Mouse (Mus musculus) thymus, postnatal 36 days (tissue): Measurements from ENCODE around the gene Phkb.
"Not testable (repeated sequence)": the region's sequence is repeated elsewhere in the genome, so short reads cannot be mapped to it uniquely, and the experiment has no call there.

Source experiments
- DNase-seq, 2 experiments: peaks; one replicate each; pipeline ENCODE4 v3.0.0; 2022; ENCODE audit warnings: mixed read lengths in 2 of 2

Gene Phkb

DNA sequence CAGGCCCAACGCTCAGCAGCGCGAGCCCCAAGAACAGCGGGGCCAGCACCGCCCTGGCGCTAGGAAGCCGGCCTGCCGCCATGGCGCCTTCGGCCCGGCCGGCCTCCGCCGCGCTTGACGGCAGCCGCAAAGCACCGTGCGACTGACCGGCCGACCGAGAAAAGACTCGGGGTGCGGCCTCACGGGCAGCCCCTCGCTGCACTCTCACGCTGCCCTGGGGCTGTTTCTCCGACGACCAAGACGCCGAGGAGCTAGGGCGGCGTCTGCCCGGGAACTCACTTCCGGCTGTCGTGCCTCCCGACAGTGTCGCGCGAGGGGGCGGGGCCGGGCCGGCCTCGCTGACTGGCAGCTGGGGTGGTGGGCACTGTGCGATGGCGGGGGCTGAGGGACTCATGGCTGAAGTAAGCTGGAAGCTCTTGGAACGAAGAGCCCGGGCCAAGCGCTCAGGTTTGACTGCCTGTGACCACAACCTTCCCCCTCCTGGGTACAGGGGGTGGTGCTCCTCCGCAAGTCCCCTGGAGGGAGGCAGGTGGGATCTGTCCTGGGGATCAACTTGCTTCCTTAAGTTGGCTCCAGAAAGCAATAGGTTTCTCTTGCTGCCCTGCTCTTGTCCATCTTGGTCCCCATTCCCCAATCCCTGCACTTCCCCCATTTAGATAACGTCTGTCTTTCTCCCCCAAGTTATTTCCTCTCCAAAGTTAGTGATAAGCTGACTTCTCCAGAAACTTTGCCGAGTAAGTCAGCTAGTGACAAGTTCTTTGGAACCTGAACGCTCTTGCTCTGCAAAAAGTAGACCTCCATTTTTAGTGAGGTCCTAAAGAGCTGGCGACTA, at the start of gene Phkb, which contains the start of gene Itfg1:
Phkb (plus strand) TSS at position 303 of the 832 bp plus-strand sequence.
Itfg1 (minus strand) TSS at position 265 of the 832 bp plus-strand sequence.
- DNase-seq, result peak; percentile 92

DNA sequence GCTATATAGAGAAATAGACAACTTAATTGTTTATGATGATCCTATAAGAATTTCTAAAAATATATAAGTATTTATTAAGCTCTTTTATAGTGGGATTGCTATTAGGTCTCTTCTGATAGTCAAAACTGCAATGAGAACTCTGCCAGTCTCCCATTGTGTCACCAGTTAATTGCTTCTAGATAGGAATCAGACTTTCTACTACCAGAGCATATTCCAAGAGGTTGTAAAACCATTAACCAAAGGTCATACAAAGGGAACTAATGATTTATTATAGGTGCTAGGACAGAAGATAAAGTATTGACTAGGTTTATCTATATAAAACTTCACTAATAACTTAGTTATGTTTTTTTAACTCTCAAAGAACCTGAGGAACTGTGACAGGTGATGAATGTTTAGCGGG, 44.4 kb upstream of the Phkb start:
- not testable (repeated sequence) for DNase-seq

DNA sequence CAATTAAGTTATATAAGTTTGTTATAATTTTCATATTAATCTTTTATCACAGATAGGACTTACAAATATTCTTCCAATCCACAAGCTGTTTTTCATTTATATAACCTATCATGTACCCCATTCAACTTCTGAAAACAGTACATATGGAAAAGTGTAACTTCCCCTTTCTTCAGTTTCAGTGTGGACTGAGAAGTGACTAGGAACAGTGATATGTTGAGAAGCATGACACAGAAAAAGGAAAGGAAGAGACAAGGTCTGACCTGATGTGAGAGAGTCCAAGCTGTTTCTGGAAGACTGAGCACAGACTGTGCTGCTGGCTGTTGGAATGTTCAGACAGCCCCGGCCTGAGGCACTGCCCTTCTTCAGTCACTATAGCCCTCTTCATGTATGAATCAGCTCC, 40.6 kb upstream of the Phkb start:
- DNase-seq, result no peak

DNA sequence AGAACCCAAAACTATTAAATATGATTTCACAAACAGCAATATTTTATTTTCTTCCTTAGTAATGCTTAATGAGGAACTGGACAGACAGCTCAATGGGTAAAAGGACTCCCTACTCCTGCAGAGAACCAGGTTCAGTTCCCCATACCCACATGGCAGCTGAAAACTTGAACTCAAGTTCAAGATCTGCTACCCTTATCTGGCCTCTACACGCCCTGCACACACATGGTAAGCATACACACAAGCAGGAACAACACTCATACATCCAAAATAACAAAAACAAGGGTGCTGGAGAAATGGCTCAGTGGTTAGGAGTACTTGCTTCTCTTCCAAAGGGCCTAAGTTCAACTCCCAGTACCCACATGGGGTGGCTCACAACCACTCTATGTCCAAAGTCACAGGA, 39.4 kb upstream of the Phkb start:
- DNase-seq, result no peak

DNA sequence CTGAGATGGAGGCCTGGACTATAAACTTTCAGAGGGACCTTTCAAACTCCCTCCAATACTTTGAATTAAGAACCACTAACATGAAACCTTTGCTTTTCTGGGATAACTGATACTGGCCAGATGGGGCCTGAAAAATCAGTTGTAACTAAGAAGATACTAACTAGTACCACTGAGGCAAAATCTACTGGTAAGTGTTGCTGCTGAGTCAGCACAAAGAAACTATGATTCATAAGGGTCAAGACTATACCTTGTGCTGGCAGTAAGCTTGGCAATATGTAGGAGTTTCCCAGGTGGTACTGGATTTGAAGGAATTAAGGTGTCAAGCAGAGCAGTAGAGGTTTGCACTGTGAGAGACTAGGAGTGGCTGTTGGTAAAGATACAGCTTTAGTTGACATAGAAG, 27.1 kb upstream of the Phkb start:
- DNase-seq, result no peak

DNA sequence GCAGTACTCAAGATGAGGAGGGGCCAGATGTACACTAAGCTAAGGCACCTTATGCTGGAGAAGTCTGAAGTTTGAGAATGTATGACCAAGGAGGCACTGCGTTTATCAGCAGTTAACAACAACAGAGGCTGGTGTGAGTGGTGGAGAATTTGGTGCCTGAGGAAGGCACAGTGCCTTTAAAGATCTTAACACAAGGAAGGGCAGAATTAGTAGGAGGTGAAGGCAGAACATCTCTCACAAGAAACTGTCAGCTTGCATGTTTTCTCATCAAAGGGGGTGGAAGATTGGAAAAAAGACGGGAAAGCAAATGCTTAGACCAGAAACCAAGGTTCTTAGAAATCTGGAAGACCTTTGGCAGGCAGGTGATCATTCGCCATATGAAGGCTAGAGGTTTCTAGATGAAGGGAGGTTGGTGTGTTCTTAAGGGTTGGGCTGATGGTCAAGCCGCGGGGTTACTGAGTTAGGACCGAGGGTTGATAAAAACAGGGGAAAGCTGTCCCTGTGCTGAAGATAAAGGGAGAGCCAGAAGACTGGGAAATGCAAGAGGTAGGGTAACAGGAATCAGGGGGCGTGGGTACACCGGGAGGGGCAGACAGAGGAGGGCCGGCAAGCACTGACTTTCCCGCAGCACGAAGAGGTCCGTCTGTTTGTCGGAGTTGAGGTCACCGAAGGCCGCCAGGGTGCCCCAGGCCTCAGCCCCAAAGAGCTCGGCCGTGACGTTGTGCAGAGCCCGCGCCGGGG, 673 bp upstream of the Phkb start:
- DNase-seq, result no peak

DNA sequence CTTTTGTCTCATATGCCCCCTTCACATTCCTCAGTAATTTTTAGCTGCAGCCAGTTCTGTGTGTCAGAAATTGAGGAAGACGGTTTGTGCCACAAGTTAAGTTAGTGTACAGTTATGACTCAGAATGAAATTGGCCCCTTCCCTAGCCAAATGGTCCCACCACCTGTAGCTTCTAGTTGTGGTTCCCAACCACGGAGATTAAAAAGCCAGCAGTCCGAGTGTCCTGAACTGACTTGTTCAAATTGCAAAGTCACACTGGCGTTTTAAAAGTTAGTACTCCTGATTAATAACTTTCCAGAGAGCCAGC, 683 bp downstream of the Phkb start:
- no peak for DNase-seq

DNA sequence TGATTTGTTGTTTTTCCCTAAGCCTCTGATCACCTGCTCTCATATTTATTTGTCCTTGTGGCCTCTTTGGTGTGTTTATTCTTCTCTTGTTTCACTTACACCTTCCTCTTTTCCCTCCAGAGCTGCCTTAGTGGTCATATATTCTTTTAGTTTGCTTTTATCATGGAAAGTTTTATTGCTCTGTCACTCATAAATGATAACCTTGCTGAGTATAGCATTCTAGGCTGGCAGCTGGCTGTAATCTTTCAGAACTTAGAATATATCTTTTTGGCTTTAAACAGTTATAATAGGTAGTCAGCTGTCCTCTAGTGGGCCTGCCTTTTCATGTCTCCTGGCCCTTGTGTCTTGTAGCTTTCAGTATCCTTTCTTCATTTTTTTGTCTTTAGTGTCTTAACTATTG, 5.1 kb downstream of the Phkb start:
- DNase-seq, result no peak

DNA sequence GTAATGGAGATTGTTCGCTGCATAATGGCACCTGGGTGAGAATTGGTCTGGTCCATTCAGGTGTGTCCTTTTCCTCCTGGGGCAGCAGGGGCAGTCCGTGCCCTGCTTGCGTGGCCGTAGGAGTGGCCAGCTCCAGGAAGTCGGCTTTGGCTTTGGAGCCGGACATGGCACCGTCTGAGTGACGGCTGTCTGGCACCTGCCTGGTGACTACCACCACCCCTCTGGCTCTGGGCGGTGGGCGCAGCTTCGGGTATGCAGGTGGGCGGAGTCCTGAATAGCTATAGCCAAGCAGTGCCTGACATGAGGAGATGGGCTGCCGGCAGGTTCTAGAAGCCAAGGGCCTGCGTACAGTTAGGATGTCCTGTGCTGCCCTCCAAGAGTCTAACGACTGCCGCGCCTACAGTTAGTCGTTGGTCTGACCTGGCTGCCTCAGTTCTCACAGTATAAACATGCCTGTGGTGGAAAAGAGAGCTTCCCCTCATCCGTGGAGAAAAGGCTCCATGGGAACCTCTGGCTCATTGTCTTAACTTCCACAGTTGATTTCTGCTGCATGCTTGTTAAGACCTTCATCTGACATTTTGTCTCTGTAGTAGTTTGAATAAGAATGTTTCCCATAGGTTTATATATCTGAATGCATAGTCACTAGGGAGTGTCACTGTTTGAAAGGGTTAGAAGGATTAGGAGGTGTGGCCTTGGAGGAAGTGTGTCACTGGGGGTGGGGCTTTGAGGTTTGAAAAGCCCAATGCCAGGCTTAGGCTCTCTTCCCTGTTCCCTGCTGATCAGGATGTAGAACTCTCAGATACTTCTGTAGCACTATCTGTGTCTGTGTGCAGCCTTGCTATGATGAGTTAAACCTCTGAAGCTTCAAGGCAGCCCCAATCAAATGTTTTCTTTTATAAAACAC, 13.7 kb downstream of the Phkb start:
- DNase-seq, result no peak

DNA sequence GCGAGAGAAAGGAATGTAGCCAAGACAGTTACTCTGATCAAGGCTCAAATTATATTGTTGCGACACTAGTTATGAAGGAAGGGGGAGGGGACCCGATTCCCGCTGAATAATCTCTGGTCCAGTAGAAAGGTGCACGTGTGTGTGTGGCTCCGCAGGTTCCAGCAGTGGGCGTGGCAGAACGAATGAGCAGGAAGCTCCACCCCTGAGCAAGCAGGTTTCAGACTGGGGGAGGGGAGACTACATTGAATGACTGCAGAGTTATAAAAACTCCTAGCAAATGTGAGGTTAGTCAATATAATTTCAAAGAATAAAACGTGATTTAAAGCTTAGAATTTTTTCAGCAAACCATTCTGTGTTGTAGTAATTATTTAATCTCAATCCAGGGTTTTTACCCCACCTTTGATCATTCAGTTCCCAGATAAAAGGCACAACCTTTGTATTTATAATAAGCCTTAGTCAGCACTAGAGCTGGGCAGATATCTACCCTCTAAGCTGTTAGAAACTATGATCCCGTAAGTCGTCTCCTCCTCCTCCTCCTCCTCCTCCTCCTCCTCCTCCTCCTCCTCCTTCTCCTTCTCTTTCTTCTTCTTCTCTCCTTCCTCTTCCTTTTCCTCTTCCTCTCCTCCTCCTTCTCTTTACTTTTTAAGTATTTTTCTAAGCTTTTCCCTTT, 16.6 kb downstream of the Phkb start:
- not testable (repeated sequence) for DNase-seq

DNA sequence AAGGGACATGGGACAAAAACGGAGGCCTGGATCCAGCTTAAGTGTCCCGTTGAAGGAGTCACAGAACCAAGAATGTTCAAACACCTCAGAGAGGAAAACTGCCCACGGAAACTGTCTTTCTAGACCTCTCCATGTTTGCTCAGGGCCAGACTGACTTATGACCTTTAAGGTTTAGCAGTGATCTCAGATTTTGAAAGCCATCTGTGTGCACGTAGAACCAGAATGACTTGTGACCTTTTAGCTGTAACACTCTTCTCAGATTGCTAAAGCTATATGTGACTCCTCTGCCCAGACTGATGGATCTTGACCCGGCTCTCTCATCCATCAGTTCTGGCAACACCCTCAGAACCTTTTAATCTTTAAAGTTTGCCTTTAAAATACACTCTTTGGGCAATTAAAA, 19.9 kb downstream of the Phkb start:
- no peak for DNase-seq

DNA sequence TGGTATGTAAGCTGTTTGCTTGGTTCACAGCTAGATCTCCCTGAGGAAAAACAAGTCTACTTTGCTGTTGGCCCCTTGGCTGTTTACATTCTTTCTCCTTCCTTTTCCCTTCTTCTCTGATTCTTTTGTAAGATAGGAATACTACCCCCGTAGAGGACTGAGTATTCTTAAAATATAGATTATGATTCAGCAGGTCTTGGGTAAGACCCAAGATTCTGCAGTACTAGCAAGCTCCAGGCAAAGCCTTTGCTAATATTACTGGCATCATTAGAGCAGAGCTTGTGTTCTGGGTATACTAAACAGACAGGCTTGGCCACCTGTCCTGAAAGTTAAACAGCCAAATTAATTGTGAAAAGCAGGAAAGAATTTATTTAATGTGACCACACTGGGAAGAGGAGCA, 21.6 kb downstream of the Phkb start:
- no peak for DNase-seq

DNA sequence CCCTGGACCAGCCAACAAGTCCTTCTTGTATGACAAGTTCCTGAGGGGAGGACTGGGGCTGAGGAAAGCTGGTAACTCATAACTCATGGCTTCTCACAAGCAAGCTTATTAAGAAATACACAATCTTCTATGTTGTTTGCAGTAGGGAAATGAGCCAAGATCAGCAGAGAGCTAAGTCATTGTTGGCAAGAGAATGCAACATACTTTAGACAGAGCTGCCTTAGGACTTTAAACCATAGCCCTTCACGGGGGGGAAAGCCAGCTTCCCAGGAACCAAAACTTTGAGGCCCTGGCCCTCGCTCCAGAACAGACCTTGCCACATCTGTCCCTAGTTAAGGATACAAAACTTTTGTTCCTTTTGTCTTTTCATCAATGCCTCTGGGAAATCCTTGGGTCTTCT, 30.9 kb downstream of the Phkb start:
- DNase-seq, result no peak

DNA sequence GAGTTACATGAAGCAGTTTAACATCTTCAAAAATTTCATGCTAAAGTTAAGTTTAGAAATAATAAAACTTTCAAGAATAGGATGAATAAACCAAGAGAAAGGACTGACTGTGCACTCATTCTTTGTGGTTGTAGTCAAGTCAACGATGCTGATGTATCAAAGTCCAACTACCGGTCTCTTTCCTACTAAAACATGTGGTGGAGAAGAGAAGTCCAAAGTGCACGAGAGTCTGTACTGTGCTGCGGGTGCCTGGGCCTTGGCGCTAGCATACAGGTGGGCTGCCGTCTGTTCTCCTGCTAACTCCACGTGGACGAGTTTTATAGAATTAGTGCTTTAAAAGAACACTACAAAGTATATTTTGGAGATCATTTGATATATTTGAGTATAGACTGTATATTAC, 37.2 kb downstream of the Phkb start:
- no peak for DNase-seq

DNA sequence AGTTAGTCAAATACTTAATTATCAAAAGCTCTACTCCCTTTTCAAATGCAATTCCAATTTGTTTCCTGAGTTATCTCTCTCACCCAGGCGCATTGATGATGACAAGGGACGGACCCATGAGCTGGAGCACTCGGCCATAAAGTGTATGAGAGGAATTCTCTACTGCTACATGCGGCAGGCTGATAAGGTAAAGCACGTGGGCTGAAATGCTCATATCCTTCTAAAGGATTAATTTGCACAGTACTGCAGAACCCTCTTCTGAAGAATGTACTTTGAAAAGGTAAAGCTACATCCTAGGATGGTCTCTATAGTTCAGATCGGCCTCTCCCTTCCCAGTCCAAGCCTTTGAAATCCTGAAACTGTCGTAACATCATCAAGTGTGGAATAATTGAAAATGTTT, 38.9 kb downstream of the Phkb start:
- DNase-seq, result no peak

DNA sequence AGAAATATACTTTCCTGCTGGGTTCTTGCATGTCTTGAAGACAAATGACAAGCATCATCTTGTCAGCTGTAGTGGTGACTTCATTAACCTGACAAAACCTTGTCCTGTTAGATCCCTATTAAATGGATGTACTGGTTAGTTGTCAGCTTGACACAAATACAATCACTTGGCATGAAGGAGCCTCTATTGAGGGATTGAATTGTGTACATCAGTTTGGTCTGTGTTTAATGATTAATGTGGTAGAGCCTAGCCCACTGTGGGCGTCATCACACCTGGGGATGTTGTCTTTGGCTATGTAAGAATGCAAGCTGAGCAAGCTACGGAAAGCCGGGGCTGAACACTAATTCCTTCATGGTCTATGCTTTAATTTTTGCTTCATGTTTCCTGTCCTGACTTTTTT, 44.1 kb downstream of the Phkb start:
- DNase-seq, result no peak

DNA sequence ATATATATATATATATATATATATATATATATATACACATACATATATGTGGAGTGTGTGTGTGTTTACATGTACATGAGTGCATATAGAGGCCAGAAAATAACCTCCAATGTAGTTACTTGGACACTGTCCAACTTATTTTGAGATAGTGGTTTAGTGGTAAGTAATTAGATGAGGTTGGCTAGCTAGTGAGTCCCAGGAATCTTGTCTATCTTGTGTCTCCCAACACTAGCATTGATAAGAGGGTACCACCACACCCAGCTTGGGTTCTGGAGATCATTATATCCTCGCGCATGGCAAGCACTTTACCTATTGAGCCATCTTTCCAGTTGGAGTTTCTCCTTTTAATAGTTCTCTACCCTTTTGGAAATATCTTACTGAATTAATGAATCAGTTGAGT, 56.9 kb downstream of the Phkb start:
- DNase-seq, result no peak

DNA sequence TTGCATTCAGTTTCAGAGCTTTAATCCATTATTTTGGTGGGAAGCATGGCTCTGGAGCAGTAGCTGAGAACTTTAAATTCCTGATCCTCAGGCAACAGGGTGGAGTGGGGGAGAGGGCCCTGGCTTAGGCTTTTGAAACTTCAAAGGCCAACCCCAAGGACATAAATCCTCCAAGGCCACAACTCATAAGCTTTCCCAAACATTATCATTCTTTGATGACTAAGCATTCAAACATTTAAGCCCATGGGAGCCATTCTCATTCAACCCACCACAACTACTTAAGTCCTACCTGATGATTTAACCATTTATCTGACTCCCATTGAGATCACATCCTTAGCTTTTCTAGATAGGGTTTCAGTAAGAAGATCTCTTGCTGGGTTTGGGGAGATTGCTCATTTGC, 84.2 kb downstream of the Phkb start:
- DNase-seq, result no peak

DNA sequence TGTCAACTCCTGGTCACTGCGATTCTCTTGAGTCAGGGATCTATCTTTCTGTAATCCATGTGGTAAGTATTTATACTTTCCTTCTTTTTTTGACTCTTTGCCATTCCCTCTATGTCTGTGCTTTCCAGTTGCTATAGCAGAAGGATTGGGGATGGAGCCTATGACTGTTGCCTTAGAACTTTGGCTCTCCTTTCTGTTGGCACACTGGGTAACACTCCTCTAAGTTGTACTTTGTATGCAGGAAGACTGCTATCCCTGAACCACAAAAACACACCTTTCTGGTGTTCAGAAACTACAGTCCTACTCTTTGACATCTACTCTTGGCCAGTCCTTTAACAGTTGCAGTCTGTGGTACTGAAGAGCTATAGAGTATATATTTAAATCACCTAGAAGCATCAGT, 84.8 kb downstream of the Phkb start:
- DNase-seq, result no peak

DNA sequence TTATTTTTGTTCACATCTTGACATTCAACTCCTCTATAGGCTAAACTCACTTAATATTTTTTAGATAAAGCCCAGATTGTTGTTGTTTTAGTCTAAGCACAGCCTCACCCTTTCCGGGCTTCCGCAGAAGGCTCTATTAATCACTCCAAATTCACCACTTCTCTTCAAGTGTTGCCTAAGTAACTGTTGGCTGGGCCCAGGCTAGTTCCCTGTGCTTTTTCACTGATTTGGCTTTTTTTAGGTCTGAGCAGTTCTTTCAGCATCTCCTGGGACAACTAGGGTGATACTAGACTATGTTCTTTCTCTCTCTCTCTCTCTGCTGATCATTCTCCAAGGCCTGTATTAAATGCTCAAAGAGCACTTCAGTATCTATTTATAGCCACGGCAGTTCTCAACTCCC, 85.3 kb downstream of the Phkb start:
- DNase-seq, result no peak

DNA sequence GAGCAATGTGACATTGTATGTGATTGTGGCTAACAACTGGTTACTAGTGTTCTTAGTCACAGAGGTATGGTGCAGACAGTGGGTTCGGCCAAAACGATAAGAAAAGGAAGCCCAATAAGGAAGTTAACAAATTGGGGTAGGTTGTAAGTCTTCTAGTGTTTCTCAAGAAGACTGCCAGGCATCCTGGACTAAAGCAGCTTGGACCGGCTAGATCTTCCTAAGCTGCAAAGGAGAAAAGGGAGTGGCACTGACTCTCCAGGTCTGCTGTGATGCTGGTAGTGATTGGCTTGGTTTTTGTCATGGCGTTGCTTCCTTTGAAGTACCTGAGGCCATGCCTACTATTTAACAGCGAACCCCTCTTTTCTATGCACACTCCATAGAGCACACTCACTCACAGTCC, 95.4 kb downstream of the Phkb start:
- DNase-seq, result no peak

DNA sequence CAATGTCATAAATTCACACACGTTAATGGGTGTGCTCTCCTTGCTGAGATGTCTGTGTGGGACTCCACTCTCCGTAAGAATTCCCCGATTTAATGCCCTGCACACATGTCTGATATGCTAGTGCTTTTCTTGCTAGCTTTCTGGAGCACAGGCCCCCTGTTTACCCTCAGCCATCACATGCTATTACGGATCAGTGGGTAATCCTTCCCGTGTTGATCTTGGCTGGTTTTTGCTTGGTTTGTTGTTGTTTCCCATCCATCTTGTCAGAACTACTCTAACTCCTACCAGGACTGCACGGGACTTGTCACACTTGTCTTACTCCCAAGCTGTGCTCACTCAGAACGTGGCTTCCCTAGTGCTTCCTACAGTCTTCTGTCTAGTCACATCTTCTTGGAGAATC, 96.6 kb downstream of the Phkb start:
- DNase-seq, result no peak

DNA sequence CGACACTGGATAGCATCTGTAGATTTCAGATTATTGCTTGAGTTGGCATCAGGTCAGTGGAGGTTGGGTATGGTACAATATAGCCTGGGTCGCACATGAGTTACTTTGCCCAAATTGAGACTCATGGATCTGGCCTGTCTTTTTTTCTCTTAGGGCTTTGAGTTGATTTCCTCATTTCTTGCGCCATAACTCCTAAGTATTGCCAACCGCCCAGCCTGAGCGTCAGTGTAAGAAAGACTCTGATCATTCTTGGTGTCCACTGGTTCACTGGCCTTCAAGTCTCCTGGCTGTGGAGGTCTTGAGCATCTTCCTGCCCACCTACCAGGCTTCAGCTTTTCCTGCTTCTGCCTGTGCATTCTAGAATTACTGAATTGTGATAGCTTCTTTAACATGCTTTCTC, 104.1 kb downstream of the Phkb start:
- no peak for DNase-seq
